Mouse (Mus musculus) bone marrow macrophage, adult 2 months (primary cell): ENCODE measurements around the gene Prr15l.

Source experiments
- CTCF ChIP-seq: IDR thresholded peaks from 2 replicates; pipeline ENCODE4 v1.5.1; 2012; ENCODE audit warnings: low read depth, mild to moderate bottlenecking, low read length, moderate library complexity
- POLR2A ChIP-seq: IDR thresholded peaks from 2 replicates; pipeline ENCODE4 v1.6.1; 2012; ENCODE audit warnings: mild to moderate bottlenecking, low read depth, low read length, borderline replicate concordance

GRCm38 (mm10) chr11:96899449-96900306 is 28.2 kb upstream of the Prr15l start:
- TF ChIP-seq CTCF = no peak
- TF ChIP-seq POLR2A = no peak
